In genomic region chr3:129561011-129561410, GRCm38 (mm10) we compare ENCODE assay signal across 20 mouse cellular contexts. TPM values are rescaled to one million over a fixed set of nuclear protein-coding genes. Genes with fewer than 3 reads are reported as not detected.
DNase-seq lines count a peak whose midpoint lies in the region; ATAC-seq lines count a peak whose summit lies in the region.
"Had no signal": no experiment of that assay in that cellular context is flagged by ENCODE, and none has a peak within 500 bp of the region (broad histone marks: within the 10 kb centered on the region; RNA-seq: fewer than 3 reads in every experiment).

No protein-coding gene starts in this region.

- no peak overlapping the region for H3K9ac ChIP-seq in midbrain, embryonic 11.5 days (ENCODE audit: low read length)
- H3K9ac ChIP-seq: forebrain, embryonic 15.5 days; heart, embryonic 12.5 days; lung, embryonic 15.5 days; neural tube, embryonic 12.5 days had no signal

- no peaks in the 10 kb centered on the region for H3K27me3 ChIP-seq in midbrain, embryonic 11.5 days (ENCODE audit: control insufficient read depth, insufficient read depth, low read length)
- H3K27me3 ChIP-seq: forebrain, embryonic 15.5 days; heart, embryonic 12.5 days; lung, embryonic 15.5 days; megakaryocyte, embryonic 14.5 days; neural tube, embryonic 12.5 days had no signal

- no peaks in the 10 kb centered on the region; the same call in 1 of the 2 replicates for H3K36me3 ChIP-seq in midbrain, embryonic 11.5 days (ENCODE audit: control insufficient read depth, insufficient read depth, low read length)
- H3K36me3 ChIP-seq: heart, embryonic 12.5 days; lung, embryonic 15.5 days had no signal

- H3K4me3 ChIP-seq in midbrain, embryonic 11.5 days (ENCODE audit: low read depth, low read length) = no peak overlapping the region
- H3K4me3 ChIP-seq: erythroblast, embryonic 14.5 days; forebrain, embryonic 15.5 days; heart, embryonic 12.5 days; lung, embryonic 15.5 days; megakaryocyte, embryonic 14.5 days; neural tube, embryonic 12.5 days had no signal

- no peak overlapping the region for H3K4me2 ChIP-seq in midbrain, embryonic 11.5 days
- H3K4me2 ChIP-seq: forebrain, embryonic 15.5 days; heart, embryonic 12.5 days; lung, embryonic 15.5 days; neural tube, embryonic 12.5 days had no signal

- H3K9me3 ChIP-seq in midbrain, embryonic 11.5 days (ENCODE audit: control insufficient read depth, low read length) = no peaks in the 10 kb centered on the region
- H3K9me3 ChIP-seq: forebrain, embryonic 15.5 days; heart, embryonic 12.5 days; lung, embryonic 15.5 days; neural tube, embryonic 12.5 days had no signal

- ATAC-seq in midbrain, embryonic 11.5 days (ENCODE audit: low FRiP score) = no peak
- ATAC-seq: forebrain, embryonic 15.5 days had no signal

- peak; percentile 35 to 50 for DNase-seq in layer of hippocampus, adult 18-20 months (ENCODE audit: low spot score in 2 of 2)
- DNase-seq in layer of hippocampus, postnatal 25 days (ENCODE audit: extremely low spot score in 1 of 2, low spot score in 1 of 2) = no peak
- peak; percentile 30 for DNase-seq in thymus, postnatal 14 days
- no peak for DNase-seq in thymus, postnatal 0 days (ENCODE audit: low spot score)
- DNase-seq in layer of hippocampus, adult 9-11 months = peak; percentile 58
- peak; percentile 28 for DNase-seq in thymus, postnatal 4 days
- DNase-seq in ovary, postnatal 14 days (ENCODE audit: low spot score) = no peak
- no peak for DNase-seq in midbrain, embryonic 11.5 days (ENCODE audit: low spot score, missing footprints)
- DNase-seq: adrenal gland, postnatal 10 days; gastrocnemius, postnatal 25 days; heart, postnatal 4 days; kidney, adult 2 months; kidney, postnatal 4 days had no signal

- H3K27ac ChIP-seq in midbrain, embryonic 11.5 days (ENCODE audit: low read depth, low read length) = no peak overlapping the region
- H3K27ac ChIP-seq: forebrain, embryonic 15.5 days; lung, embryonic 15.5 days; neural tube, embryonic 12.5 days; stomach, postnatal 0 days had no signal

- no peaks in the 10 kb centered on the region for H3K4me1 ChIP-seq in midbrain, embryonic 11.5 days (ENCODE audit: control insufficient read depth, insufficient read depth, low read length)
- H3K4me1 ChIP-seq: forebrain, embryonic 15.5 days; lung, embryonic 15.5 days; neural tube, embryonic 12.5 days had no signal

- WGBS in midbrain, embryonic 11.5 days = 94% methylated on average over 10 of the region's 10 CpGs

RNA-seq across cellular contexts. Expression of gene Elovl6, which starts 28.9 kb away (rescaled TPM):
- 10 to 100 TPM; 28.6 to 31.9 TPM for total RNA-seq in layer of hippocampus, adult 18-20 months (2021)
- 10 to 100 TPM; 37.8 to 40.8 TPM for total RNA-seq in layer of hippocampus, postnatal 25 days (2021)
- polyA plus RNA-seq in thymus, postnatal 0 days (2015; fragmentation: Nextera tagmentation; extraction: Ambion mirVana) = 6.6 and 9.2 TPM in 2 replicates
- polyA plus RNA-seq in midbrain, embryonic 11.5 days (2014; fragmentation: Nextera tagmentation; extraction: Ambion mirVana) = 40.9 and 41.0 TPM in 2 replicates

Comparison
In these comparisons a context has a peak if more than half of its experiments do, and no peak if none do; other contexts are left out.
1. DNase-seq: peak in layer of hippocampus, adult 18-20 months (2 of 2), thymus, postnatal 14 days (single experiment), layer of hippocampus, adult 9-11 months (single experiment) and thymus, postnatal 4 days (single experiment); none in layer of hippocampus, postnatal 25 days (0 of 2), thymus, postnatal 0 days (single experiment), ovary, postnatal 14 days (single experiment) and midbrain, embryonic 11.5 days (single experiment).